In the genomic region with DNA sequence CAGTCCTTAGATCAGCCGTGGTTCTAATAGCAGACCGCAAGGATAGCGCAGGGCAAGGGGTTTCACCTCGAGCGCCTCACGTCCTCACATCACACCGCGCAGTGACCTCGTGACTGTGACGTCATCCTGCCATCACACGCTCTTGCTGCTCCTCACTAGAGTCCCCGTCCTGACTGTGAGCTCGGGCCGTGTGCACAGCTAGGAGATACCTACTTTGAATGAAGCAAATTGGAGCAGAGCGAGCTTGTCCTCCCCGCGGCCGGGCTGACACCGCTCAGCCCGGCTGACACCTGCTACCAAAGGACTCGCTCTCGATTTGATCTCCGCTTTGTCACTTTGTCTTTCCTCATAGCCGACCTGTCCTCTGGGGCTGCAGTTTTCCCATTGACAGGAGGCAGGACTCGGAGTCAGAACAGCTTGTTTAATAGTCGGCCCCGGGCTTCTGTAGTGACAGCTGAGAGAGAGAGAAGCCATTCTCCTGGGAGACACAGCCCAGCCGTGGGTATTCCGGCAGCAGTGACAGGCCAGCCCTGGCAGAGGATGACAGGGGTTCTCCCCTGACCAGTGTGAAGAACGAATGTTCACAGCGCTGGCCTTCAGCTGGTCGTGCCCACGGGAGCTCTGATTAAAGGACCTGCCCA, we compare ENCODE assay signal across 10 mouse cellular contexts.
DNase-seq lines count a peak whose midpoint lies in the region; ATAC-seq and TF ChIP-seq lines count a peak whose summit lies in the region.
"Had no signal": no experiment of that assay in that cellular context is flagged by ENCODE, and none has a peak within 500 bp of the region (broad histone marks: within the 10 kb centered on the region; RNA-seq: fewer than 3 reads in every experiment).

No protein-coding gene starts in this region.

- TF ChIP-seq CTCF in forebrain, postnatal 0 days (IDR thresholded peaks at IDR 0.05; ENCODE audit: low read depth) = no peak

- H3K4me3 ChIP-seq in forebrain, postnatal 0 days (ENCODE audit: low read depth, low read length) = no peak overlapping the region
- H3K4me3 ChIP-seq in forebrain, embryonic 11.5 days (ENCODE audit: low read depth, low read length) = no peak overlapping the region
- H3K4me3 ChIP-seq in midbrain, embryonic 12.5 days = no peak overlapping the region

- no peaks in the 10 kb centered on the region for H3K36me3 ChIP-seq in forebrain, postnatal 0 days (ENCODE audit: insufficient read depth)
- H3K36me3 ChIP-seq in forebrain, embryonic 11.5 days (ENCODE audit: control insufficient read depth, insufficient read depth, low read length) = no peaks in the 10 kb centered on the region
- no peaks in the 10 kb centered on the region for H3K36me3 ChIP-seq in midbrain, embryonic 12.5 days

- H3K27me3 ChIP-seq in forebrain, postnatal 0 days (ENCODE audit: insufficient read depth, low read length) = no peaks in the 10 kb centered on the region
- no peaks in the 10 kb centered on the region for H3K27me3 ChIP-seq in forebrain, embryonic 11.5 days (ENCODE audit: control insufficient read depth, insufficient read depth, low read length)
- H3K27me3 ChIP-seq in midbrain, embryonic 12.5 days = no peaks in the 10 kb centered on the region

- no peaks in the 10 kb centered on the region for H3K4me1 ChIP-seq in forebrain, postnatal 0 days (ENCODE audit: insufficient read depth)
- no peaks in the 10 kb centered on the region for H3K4me1 ChIP-seq in forebrain, embryonic 11.5 days (replicated peaks; ENCODE audit: control insufficient read depth, insufficient read depth, low read length)
- 0 out of 2 replicates have a peak, but pooled peaks cover 4% of the 10 kb centered on the region for H3K4me1 ChIP-seq in midbrain, embryonic 12.5 days

- no peak overlapping the region for H3K4me2 ChIP-seq in forebrain, postnatal 0 days (ENCODE audit: low read depth)
- no peak overlapping the region for H3K4me2 ChIP-seq in forebrain, embryonic 11.5 days (ENCODE audit: low read depth, low read length, severe bottlenecking)
- H3K4me2 ChIP-seq in midbrain, embryonic 12.5 days (replicated peaks) = peak overlapping the region; percentile 32

- DNase-seq in forebrain, postnatal 0 days = peak; percentile 24
- no peak for DNase-seq in forebrain, embryonic 11.5 days (ENCODE audit: low spot score)
- peak; percentile 16 for DNase-seq in 3134 (ENCODE audit: extremely low read depth, insufficient read length, low spot score)
- DNase-seq in brain, adult 2 months (ENCODE audit: low read depth, low spot score) = peak; percentile 45
- DNase-seq in right cerebral cortex, postnatal 10 days (ENCODE audit: low spot score in 2 of 2) = no peak
- no peak for DNase-seq in spleen, postnatal 14 days (ENCODE audit: low spot score in 2 of 2)
- DNase-seq: adrenal gland, postnatal 10 days; kidney, postnatal 36 days; lung, adult 2 months had no signal

- peak; percentile 54; the same call in 1 of the 2 replicates for ATAC-seq in forebrain, postnatal 0 days
- ATAC-seq in forebrain, embryonic 11.5 days (replicated peaks; ENCODE audit: low FRiP score) = no peak
- ATAC-seq in midbrain, embryonic 12.5 days (ENCODE audit: low FRiP score, low read depth) = peak; percentile 47; the same call in 1 of the 2 replicates

- WGBS in forebrain, postnatal 0 days = 74% methylated on average over 33 of the region's 33 CpGs
- WGBS in forebrain, embryonic 11.5 days = 74% methylated on average over 33 of the region's 33 CpGs
- WGBS in midbrain, embryonic 12.5 days = 74% methylated on average over 33 of the region's 33 CpGs

- H3K9ac ChIP-seq in forebrain, postnatal 0 days = no peak overlapping the region
- H3K9ac ChIP-seq in forebrain, embryonic 11.5 days (ENCODE audit: low read length) = no peak overlapping the region
- no peak overlapping the region for H3K9ac ChIP-seq in midbrain, embryonic 12.5 days (replicated peaks)

- H3K9me3 ChIP-seq in forebrain, postnatal 0 days (ENCODE audit: low read length) = no peaks in the 10 kb centered on the region
- no peaks in the 10 kb centered on the region for H3K9me3 ChIP-seq in forebrain, embryonic 11.5 days (ENCODE audit: control insufficient read depth, low read length)
- no peaks in the 10 kb centered on the region for H3K9me3 ChIP-seq in midbrain, embryonic 12.5 days

- H3K27ac ChIP-seq in forebrain, postnatal 0 days (ENCODE audit: low read depth, low read length) = no peak overlapping the region
- no peak overlapping the region for H3K27ac ChIP-seq in forebrain, embryonic 11.5 days (ENCODE audit: low read depth, low read length)
- no peak overlapping the region for H3K27ac ChIP-seq in midbrain, embryonic 12.5 days (replicated peaks)

Comparison
In these comparisons a context has a peak if more than half of its experiments do, and no peak if none do; other contexts are left out.
1. DNase-seq: peak in forebrain, postnatal 0 days (single experiment), 3134 (single experiment) and brain, adult 2 months (single experiment); none in forebrain, embryonic 11.5 days (single experiment), right cerebral cortex, postnatal 10 days (0 of 2) and spleen, postnatal 14 days (0 of 2).